Mouse (Mus musculus) lung, embryonic 15.5 days (tissue): ENCODE data around the gene Mfn2. TPM values are rescaled to one million over a fixed set of nuclear protein-coding genes. Genes with fewer than 3 reads are reported as not detected.
A peak's percentile ranks its signal among the peaks of the same experiment; 100 is the strongest.
"Not testable (repeated sequence)": the region's sequence is repeated elsewhere in the genome, so short reads cannot be mapped to it uniquely, and the experiment has no call there.

Experiments used
- ATAC-seq: fragments of 200-750 bp; cut with Nextera tagmentation; 2 replicates; pipeline ENCODE4 v1.8.0; 2017; ENCODE audit warnings: moderate number of reproducible peaks, borderline replicate concordance; ENCODE audit not compliant: low FRiP score, low TSS enrichment; ENCODE audit errors: extremely low read depth
- H3K27ac ChIP-seq: fragments of 300-500 bp; sonication (generic); 2 replicates; pipeline ENCODE4 v1.5.1; 2015; ENCODE audit warnings: moderate library complexity, mild to moderate bottlenecking, inconsistent platforms
- H3K27me3 ChIP-seq: fragments of 300-500 bp; sonication (generic); 2 replicates; pipeline ENCODE4 v1.6.1; 2015; ENCODE audit warnings: inconsistent platforms
- H3K36me3 ChIP-seq: fragments of 300-500 bp; sonication (generic); 2 replicates; pipeline ENCODE4 v1.6.1; 2015; ENCODE audit warnings: inconsistent platforms
- H3K4me1 ChIP-seq: fragments of 300-500 bp; sonication (generic); 2 replicates; pipeline ENCODE4 v1.6.1; 2015; ENCODE audit warnings: inconsistent platforms
- H3K4me2 ChIP-seq: fragments of 300-500 bp; sonication (generic); 2 replicates; pipeline ENCODE4 v1.6.1; 2015; ENCODE audit warnings: inconsistent platforms, mild to moderate bottlenecking, moderate library complexity
- H3K4me3 ChIP-seq: fragments of 300-500 bp; sonication (generic); 2 replicates; pipeline ENCODE4 v1.5.1; 2015; ENCODE audit warnings: mild to moderate bottlenecking, inconsistent platforms
- H3K9ac ChIP-seq: fragments of 300-500 bp; sonication (generic); 2 replicates; pipeline ENCODE4 v1.6.1; 2015; ENCODE audit warnings: inconsistent platforms
- H3K9me3 ChIP-seq: fragments of 300-500 bp; sonication (generic); 2 replicates; pipeline ENCODE4 v1.6.1; 2016; ENCODE audit warnings: inconsistent platforms
- WGBS: fragments of 180-500 bp; shearing (Covaris S2); methylation state at CpG from one replicate; pipeline ENCODE4 v1.1.7; 2015; 5-methylcytosine and 5-hydroxymethylcytosine counted together
- polyA plus RNA-seq: library from polyadenylated mRNA; unstranded; fragments of >200 nt; fragmentation: Nextera tagmentation; extraction: Ambion mirVana; gene quantifications from 2 replicates; pipeline ENCODE4 v1.2.1, GENCODE M21; 2015

Gene Mfn2
- polyA plus RNA-seq, 1 experiment from 2014 or later: 36.2 TPM

DNA sequence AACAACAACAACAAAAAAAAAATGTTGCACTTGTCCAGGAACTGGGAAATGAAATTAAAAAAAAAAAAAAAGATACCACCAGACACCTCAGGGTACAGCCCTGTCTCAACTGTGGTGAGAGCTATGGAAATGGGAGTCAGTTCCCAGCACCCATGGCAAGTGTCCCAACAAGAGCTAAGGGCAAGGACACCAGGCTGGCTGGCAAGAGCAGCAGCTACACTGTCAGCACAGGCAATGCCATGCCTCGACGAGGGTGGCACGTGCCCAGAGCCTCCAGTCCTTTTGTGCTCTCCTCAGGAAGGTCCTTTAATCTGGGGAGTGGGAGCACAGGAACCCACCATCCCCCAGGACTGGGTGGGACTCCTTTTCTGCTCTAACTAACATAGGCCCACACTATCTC, 20.4 kb downstream of the Mfn2 start:
- 88% methylated on average over 3 of the region's 3 CpGs for WGBS
- Histone ChIP-seq H3K4me2 (no peak overlapping the region), H3K27me3 (no peaks in the 10 kb centered on the region), H3K9ac (no peak overlapping the region), H3K27ac (no peak overlapping the region), H3K9me3 (no peaks in the 10 kb centered on the region), H3K4me1 (no peaks in the 10 kb centered on the region), H3K36me3 (peaks cover 79% of the 10 kb centered on the region), H3K4me3 (no peak overlapping the region)
- no peak for ATAC-seq

DNA sequence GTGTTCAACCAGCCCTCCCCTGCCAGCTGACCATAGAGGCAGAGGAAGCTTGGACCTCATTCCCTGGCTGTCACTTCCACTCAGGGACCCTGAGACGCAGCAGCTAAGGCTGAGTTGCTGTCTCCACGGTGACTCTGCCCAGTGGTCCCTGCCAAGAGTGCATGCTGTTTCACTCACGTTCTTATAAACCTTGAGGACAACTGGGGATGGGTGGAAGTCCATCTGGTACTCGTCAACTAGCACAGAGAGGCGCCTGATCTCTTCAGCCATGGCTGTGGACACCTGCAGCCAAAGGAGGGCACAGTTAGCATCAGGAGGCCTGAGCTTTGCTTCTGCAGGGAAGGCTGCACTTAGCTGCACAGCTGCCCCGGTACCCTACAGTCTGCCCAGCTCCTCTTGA, 21.5 kb downstream of the Mfn2 start:
- 75% methylated on average over 6 of the region's 6 CpGs for WGBS
- Histone ChIP-seq H3K27me3 (no peaks in the 10 kb centered on the region), H3K4me2 (no peak overlapping the region), H3K4me1 (no peaks in the 10 kb centered on the region), H3K36me3 (peaks cover 80% of the 10 kb centered on the region), H3K4me3 (no peak overlapping the region), H3K9ac (no peak overlapping the region), H3K9me3 (no peaks in the 10 kb centered on the region), H3K27ac (no peak overlapping the region)
- ATAC-seq: no peak

DNA sequence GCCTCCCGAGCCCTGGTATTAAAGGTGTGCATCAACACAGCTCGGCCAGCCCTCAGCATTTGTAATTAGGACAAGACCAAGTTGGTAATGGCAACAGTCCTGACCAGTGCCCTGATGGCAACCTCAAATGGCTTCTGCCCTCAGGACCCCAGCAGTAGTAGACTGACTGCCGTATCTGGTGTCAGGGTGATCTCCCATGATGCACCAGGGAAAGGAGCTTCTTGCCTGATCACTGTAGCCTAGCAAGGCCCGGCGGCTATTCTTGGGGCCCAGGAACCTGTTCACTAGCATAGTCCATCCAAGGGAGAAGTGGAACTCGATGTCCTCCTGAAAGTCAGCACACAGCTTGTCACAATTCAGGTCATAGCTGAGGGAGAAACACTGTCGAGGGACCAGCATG, 22.7 kb downstream of the Mfn2 start:
- Histone ChIP-seq H3K27me3 (no peaks in the 10 kb centered on the region), H3K4me2 (no peak overlapping the region), H3K9me3 (no peaks in the 10 kb centered on the region), H3K4me1 (no peaks in the 10 kb centered on the region), H3K4me3 (no peak overlapping the region), H3K27ac (no peak overlapping the region), H3K36me3 (peaks cover 72% of the 10 kb centered on the region), H3K9ac (no peak overlapping the region)
- ATAC-seq: no peak
- WGBS: 92% methylated on average over 7 of the region's 7 CpGs

DNA sequence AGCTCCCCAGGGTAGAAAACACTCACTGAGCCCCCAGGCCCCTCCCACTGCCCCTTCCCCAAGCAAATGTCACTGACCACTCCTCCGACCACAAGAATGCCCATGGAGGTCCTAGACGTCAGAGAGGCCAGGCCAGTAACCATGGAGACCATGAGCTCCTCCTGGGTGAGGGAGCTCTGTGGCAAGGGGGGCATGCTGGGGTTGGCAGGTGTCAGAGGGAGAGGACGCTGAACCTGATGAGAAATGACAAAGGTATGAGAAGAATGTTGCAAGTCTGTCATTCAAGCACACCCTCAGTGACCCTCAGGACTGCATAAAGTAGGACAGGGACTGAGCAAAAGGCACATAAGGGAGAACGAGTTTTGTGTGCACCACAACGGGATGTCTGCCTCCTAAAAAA, 24.6 kb downstream of the Mfn2 start:
- Histone ChIP-seq H3K27ac (no peak overlapping the region), H3K4me2 (no peak overlapping the region), H3K9ac (no peak overlapping the region), H3K4me3 (no peak overlapping the region), H3K9me3 (no peaks in the 10 kb centered on the region), H3K36me3 (peaks cover 73% of the 10 kb centered on the region), H3K4me1 (no peaks in the 10 kb centered on the region), H3K27me3 (no peaks in the 10 kb centered on the region)
- no peak for ATAC-seq
- WGBS: 41% methylated on average over 5 of the region's 5 CpGs

DNA sequence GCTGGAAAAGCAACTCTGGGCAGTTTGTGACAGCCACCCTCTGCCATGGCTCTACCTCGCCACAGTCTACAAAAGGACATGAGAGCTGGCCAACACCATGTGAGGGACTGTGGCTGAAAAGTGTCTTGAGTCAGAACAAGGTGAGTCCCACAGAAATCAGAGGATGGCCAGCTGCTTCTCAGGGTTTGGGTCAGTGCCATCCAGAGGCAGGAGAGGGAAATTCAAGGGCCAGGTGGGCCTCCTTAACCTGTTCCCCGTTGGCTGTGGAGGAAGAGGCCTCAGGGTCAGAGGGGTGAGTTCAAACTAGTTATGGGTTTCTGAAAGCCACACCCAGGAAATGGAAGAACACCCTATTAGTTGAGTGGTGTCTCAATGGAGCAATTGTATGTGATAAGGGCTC, 25.0 kb downstream of the Mfn2 start:
- H3K4me1 ChIP-seq: no peaks in the 10 kb centered on the region
- no peak overlapping the region for H3K4me3 ChIP-seq
- no peak overlapping the region for H3K27ac ChIP-seq
- H3K27me3 ChIP-seq: no peaks in the 10 kb centered on the region
- no peak overlapping the region for H3K4me2 ChIP-seq
- 62% methylated on average over 2 of the region's 2 CpGs for WGBS
- peaks cover 74% of the 10 kb centered on the region for H3K36me3 ChIP-seq
- no peak for ATAC-seq
- no peak overlapping the region for H3K9ac ChIP-seq
- no peaks in the 10 kb centered on the region for H3K9me3 ChIP-seq

DNA sequence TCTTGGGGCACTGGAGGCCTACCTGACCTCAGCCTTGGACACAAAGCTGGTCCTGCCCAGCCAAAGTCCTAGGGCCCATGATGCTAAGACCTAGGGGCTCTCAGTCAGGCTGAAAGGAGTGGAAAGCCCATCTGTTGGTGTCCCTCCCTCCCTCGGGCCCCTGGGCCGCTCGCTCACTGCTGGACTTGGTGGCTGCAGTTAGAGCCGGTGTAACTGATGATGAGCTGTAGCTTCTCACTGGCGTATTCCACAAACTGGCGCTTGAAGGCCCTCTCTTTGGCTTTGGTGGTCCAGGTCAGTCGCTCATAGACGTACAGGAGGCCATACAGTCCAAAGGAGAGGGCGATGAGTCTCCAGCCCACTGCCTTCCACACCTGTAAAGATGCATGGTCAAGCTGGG, 26.0 kb downstream of the Mfn2 start:
- H3K4me3 ChIP-seq: no peak overlapping the region
- no peaks in the 10 kb centered on the region for H3K9me3 ChIP-seq
- no peak overlapping the region for H3K4me2 ChIP-seq
- H3K9ac ChIP-seq: no peak overlapping the region
- H3K36me3 ChIP-seq: peaks cover 80% of the 10 kb centered on the region
- H3K27me3 ChIP-seq: no peaks in the 10 kb centered on the region
- no peak overlapping the region for H3K27ac ChIP-seq
- no peak for ATAC-seq
- WGBS: 96% methylated on average over 9 of the region's 9 CpGs
- no peaks in the 10 kb centered on the region for H3K4me1 ChIP-seq

DNA sequence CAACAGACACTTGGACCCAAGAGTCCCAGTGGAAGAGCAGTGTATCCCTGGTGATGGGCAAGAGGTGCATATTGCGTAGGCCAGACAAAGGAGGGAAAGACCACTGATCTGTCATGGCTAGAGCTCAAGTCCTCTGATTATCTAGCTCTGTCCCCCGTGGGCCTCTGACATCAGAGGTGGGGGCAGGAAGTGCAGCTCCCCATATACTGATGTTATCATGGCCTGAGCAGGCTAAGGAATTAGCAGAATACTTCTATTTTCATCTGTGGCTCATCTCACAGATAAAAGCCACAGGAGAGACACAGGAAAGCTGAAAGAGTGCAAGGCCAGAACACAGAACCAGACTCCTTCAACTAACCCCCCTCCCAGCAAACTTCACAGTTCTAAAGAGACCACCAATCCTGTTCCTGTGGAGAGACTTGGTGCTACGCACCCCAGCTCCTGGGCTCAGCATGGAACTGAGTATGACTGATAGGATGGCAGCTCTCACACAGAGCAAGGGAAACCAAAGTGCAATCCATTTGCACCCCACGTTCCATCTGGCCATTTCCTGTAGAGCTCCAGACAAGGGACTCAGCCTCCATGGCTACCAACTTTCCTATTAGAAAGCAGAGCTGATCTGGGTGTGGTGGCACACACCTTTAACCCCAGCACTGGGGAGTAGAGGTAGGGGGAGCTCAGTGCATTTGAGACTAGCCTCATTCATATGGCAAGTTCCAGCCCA, 28.5 kb downstream of the Mfn2 start:
- Histone ChIP-seq H3K36me3 (peaks cover 79% of the 10 kb centered on the region), H3K9me3 (no peaks in the 10 kb centered on the region), H3K9ac (no peak overlapping the region), H3K4me3 (no peak overlapping the region), H3K27me3 (no peaks in the 10 kb centered on the region), H3K4me2 (no peak overlapping the region), H3K4me1 (no peaks in the 10 kb centered on the region), H3K27ac (no peak overlapping the region)
- no peak for ATAC-seq
- WGBS: 81% methylated on average over 4 of the region's 4 CpGs

DNA sequence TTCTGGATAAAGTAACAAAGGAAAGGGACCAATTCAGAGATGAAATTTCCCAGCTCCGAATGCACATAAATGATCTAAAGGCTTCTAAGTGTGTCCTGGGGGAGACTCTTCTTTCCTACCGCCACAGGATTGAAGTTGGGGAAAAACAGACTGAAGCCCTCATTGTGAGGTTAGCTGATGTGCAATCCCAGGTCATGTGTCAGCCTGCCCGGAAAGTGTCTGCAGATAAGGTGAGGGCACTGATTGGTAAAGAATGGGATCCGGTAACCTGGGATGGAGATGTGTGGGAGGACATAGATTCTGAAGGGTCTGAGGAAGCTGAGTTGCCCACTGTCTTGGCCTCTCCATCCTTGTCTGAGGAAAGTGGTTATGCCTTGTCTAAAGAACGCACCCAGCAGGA, 35.3 kb downstream of the Mfn2 start:
- H3K4me1 ChIP-seq: peaks cover 20% of the 10 kb centered on the region
- ATAC-seq: no peak
- H3K9ac ChIP-seq: peak overlapping the region; percentile 46
- H3K4me3 ChIP-seq: peak overlapping the region; percentile 66
- 0 out of 2 replicates have a peak overlapping the region, but pooled peaks have one; percentile 68 for H3K27ac ChIP-seq
- H3K36me3 ChIP-seq: peaks cover 41% of the 10 kb centered on the region
- H3K4me2 ChIP-seq: peak overlapping the region; percentile 69
- H3K9me3 ChIP-seq: no peaks in the 10 kb centered on the region
- H3K27me3 ChIP-seq: no peaks in the 10 kb centered on the region
- WGBS: 4% methylated on average over 5 of the region's 5 CpGs

DNA sequence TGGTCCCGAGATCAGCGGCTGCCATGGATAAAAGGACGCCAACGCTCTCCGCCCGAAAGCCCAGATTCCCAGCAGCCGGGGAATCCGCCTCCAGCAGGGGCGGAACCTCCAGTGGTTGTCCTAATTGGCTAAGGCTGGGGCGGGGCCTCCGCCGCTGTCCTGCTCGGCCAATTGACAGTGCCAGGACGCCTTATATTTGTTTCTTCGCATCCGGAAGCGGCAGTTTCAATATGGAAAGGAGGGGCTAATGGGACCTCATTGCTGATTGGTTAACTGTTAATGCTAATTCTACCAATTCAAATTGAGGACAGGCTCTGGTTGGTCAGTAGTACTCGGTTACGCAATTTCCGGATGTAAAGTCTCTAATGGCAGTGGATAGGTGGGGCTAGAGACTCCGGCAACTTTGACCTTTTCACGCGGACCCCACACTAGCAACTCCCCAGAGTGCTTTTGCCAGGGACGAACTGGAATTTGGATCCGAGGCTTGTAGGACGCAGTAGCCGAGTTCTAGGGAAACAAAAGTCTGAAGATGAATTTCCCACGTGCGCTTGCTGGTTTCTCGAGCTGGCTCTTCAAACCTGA, 36.0 kb downstream of the Mfn2 start, which contains the start of the genes Miip and Fv1:
Gene Miip, minus strand, starts transcription at position 367 of the 582 bp plus-strand sequence.
Gene Fv1, plus strand, starts transcription at position 530 of the 582 bp plus-strand sequence.
- Histone ChIP-seq H3K9me3 (no peaks in the 10 kb centered on the region), H3K27me3 (no peaks in the 10 kb centered on the region), H3K27ac (peak within 1 kb of the TSS; percentile 77), H3K9ac (peak within 1 kb of the TSS; percentile 75), H3K36me3 (peaks cover 34% of the 10 kb centered on the region), H3K4me1 (peaks cover 20% of the 10 kb centered on the region), H3K4me2 (peak within 1 kb of the TSS; percentile 69), H3K4me3 (peak within 1 kb of the TSS; percentile 66)
- ATAC-seq: peak; percentile 97
- under 1% methylated on average over 30 of the region's 30 CpGs for WGBS

DNA sequence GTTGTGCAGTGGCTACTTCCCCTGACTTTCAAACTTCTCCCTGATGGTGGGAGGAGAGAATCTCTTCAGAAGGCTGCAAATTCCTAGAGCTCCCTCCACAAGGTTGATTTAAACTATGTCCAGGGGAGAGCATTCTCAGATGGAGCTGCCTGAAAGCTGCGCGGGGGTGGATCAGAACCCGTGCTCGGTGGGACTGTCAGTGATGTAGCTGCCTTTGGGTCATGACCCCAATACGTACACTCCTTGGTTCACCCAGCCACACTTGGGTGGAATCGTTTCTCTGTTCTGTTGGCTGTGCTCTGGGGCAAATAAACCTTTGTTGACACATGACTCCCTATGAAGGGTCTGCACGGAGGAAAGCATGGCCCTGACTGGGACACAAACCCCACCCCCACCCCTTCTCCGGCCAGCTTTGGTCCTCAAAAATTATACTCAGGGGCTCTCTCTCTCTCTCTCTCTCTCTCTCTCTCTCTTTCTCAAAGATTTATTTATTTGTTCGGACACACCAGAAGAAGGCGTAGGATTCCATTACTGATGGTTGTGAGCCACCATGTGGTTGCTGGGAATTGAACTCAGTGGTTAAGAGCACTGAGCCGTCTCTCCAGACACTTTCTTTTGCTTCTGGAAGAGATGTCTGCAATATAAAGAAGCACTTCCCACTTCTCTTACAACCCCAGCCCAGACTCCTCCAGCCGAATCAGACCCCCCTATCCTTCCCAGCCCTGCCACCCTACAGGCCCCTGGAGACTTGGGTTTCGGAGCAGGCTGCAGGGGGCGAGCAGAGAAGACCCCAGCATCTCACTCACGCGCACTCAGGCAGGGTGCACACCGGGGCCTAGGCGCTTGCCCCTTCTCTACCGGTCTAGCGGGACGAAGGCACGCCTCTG, 36.7 kb downstream of the Mfn2 start:
- H3K36me3 ChIP-seq: peaks cover 29% of the 10 kb centered on the region
- H3K9me3 ChIP-seq: no peaks in the 10 kb centered on the region
- peak overlapping the region; percentile 75 for H3K9ac ChIP-seq
- H3K27ac ChIP-seq: peak overlapping the region; percentile 77
- 0 out of 2 replicates have a peak, but pooled peaks have one; percentile 1 for ATAC-seq
- H3K27me3 ChIP-seq: no peaks in the 10 kb centered on the region
- 4% methylated on average over 22 of the region's 22 CpGs for WGBS
- H3K4me2 ChIP-seq: peak overlapping the region; percentile 60
- H3K4me1 ChIP-seq: peaks cover 20% of the 10 kb centered on the region
- peak overlapping the region; percentile 66 for H3K4me3 ChIP-seq

DNA sequence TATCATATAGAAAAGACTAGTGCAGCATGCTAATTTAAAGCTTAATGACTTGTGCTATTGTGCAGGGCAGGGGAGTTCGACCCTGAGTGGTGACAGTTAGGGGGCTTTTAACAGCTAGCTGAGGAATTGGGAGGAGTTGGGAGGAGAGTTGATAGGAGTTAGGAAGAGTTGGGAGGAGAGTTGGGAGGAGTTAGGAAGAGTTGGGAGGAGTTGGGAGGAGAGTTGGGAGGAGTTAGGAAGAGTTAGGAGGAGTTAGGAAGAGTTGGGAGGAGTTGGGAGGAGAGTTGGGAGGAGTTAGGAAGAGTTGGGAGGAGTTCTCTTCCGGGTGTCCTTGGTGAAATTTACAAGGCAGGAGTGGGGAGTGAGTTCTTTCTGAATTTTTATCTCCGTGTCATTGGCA, 37.7 kb downstream of the Mfn2 start:
- H3K4me3 ChIP-seq, H3K9ac ChIP-seq, ATAC-seq, H3K9me3 ChIP-seq, H3K27ac ChIP-seq, H3K27me3 ChIP-seq: not testable (repeated sequence)
- Histone ChIP-seq H3K4me1 (peaks cover 20% of the 10 kb centered on the region), H3K4me2 (peak overlapping the region; percentile 60), H3K36me3 (peaks cover 29% of the 10 kb centered on the region)
- 46% methylated on average over 3 of the region's 3 CpGs for whole genome bisulfite sequencing

DNA sequence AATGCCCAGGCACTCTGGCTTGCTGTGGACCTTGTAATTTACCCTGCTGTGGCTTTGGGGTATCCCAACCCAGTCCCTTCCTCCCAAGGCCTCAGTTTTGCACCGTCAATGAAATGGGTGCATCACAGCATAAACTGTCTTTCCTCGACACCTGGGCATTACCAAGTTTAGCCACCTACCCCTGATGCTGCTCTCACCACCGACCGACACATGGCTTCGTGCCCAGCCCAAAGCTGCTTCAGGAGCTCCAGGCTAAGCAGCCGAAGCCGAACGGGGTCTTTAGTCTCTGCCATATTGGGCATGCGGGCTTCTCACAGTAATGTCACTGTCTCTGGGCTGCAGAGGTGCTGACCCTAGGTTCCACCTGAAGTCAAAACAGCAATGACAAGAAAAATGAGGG, 38.4 kb downstream of the Mfn2 start:
- no peaks in the 10 kb centered on the region for H3K9me3 ChIP-seq
- peaks cover 20% of the 10 kb centered on the region for H3K4me1 ChIP-seq
- no peak overlapping the region for H3K4me2 ChIP-seq
- WGBS: 93% methylated on average over 9 of the region's 9 CpGs
- ATAC-seq: no peak
- H3K9ac ChIP-seq: no peak overlapping the region
- H3K27me3 ChIP-seq: no peaks in the 10 kb centered on the region
- peaks cover 32% of the 10 kb centered on the region for H3K36me3 ChIP-seq
- no peak overlapping the region for H3K27ac ChIP-seq
- no peak overlapping the region for H3K4me3 ChIP-seq
